Mouse (Mus musculus) CH12.LX (cell line): Measurements from ENCODE around the gene Tnfrsf19.

ENCODE experiments used
- BHLHE40 ChIP-seq: IDR thresholded peaks from 2 replicates; pipeline ENCODE4 v1.6.1; 2011; ENCODE audit warnings: mild to moderate bottlenecking, low read depth, low read length, improper control_type of control experiment
- CTCF ChIP-seq, 2 experiments: IDR thresholded peaks in 1 of 2; conservative IDR thresholded peaks in 1 of 2; 2 replicates each; pipeline ENCODE4 v1.5.1; 2011 to 2012; ENCODE audit warnings: low read depth in 2 of 2, low read length in 2 of 2, improper control_type of control experiment in 1 of 2, inconsistent platforms in 1 of 2, mild to moderate bottlenecking in 1 of 2, moderate library complexity in 1 of 2
- EP300 ChIP-seq: IDR thresholded peaks from 2 replicates; pipeline ENCODE4 v1.6.1; 2011; ENCODE audit warnings: low read length, improper control_type of control experiment
- MAFK ChIP-seq: IDR thresholded peaks from 2 replicates; pipeline ENCODE4 v1.6.1; 2011; ENCODE audit warnings: low read length, improper control_type of control experiment; ENCODE audit not compliant: insufficient replicate concordance
- MEF2A ChIP-seq: IDR thresholded peaks from 2 replicates; pipeline ENCODE4 v1.6.1; 2014; ENCODE audit warnings: low read depth, mild to moderate bottlenecking, inconsistent platforms, low read length, improper control_type of control experiment, borderline replicate concordance
- NRF1 ChIP-seq: IDR thresholded peaks from 2 replicates; pipeline ENCODE4 v1.6.1; 2014; ENCODE audit warnings: low read depth, mild to moderate bottlenecking, inconsistent platforms, low read length, improper control_type of control experiment, moderate library complexity
- POLR2A ChIP-seq: IDR thresholded peaks from 2 replicates; pipeline ENCODE4 v1.6.1; 2011; ENCODE audit warnings: low read depth, mild to moderate bottlenecking, improper control_type of control experiment, low read length
- POLR2AphosphoS2 ChIP-seq: IDR thresholded peaks from 2 replicates; pipeline ENCODE4 v1.6.1; 2011; ENCODE audit warnings: low read depth, low read length, improper control_type of control experiment
- TBP ChIP-seq: conservative IDR thresholded peaks from 2 replicates; pipeline ENCODE4 v1.6.1; 2011; ENCODE audit warnings: low read depth, low read length, improper control_type of control experiment
- TCF12 ChIP-seq: IDR thresholded peaks from 2 replicates; pipeline ENCODE4 v1.6.1; 2014; ENCODE audit warnings: low read depth, mild to moderate bottlenecking, inconsistent platforms, low read length, improper control_type of control experiment
- USF1 ChIP-seq: IDR thresholded peaks from 2 replicates; pipeline ENCODE4 v1.6.1; 2014; ENCODE audit warnings: low read depth, mild to moderate bottlenecking, inconsistent platforms, low read length, improper control_type of control experiment
- USF2 ChIP-seq: conservative IDR thresholded peaks from 2 replicates; pipeline ENCODE4 v1.6.1; 2011; ENCODE audit warnings: low read depth, low read length, improper control_type of control experiment
- ZKSCAN1 ChIP-seq: IDR thresholded peaks from 2 replicates; pipeline ENCODE4 v1.6.1; 2012; ENCODE audit warnings: low read depth, inconsistent platforms, low read length, improper control_type of control experiment, borderline replicate concordance
- ZMIZ1 ChIP-seq: IDR thresholded peaks from 2 replicates; pipeline ENCODE4 v1.6.1; 2012; ENCODE audit warnings: low read depth, mild to moderate bottlenecking, inconsistent platforms, low read length, improper control_type of control experiment

DNA sequence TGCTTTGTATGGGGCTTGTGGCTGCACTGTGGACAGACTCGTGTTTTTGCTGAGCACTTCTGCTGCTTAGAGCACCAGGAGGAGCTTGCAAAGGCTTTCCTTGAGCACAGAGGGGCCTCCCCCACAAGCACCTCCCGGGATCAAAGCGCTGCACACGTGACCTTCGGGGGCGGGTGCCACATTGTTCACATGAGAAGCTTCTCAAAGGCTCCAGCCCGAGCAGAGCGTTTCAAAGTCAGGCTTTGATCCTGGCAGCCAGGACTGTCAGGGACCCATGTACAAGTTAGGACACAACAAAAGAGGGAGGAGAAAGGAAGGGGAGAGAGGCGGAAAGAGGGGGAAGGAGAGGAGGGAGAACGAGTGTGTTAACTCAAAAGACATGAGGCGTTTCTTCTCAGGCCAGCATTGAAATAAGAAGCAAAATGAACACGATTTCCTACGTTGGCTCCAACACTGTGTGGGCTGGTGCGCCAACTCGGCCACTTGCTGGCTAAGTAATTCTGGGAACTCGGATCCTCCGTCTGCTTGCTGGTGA, 33.8 kb downstream of the Tnfrsf19 start:
- peak; percentile 86 for TF ChIP-seq BHLHE40
- peak; percentile 88 for TF ChIP-seq USF1
- no peak for TF ChIP-seq CTCF (conservative IDR thresholded peaks at IDR 0.05 in 1 of 2, IDR thresholded peaks at IDR 0.05 in 1 of 2; ENCODE audit: low read depth in 2 of 2, low read length in 2 of 2)
- no peak for TF ChIP-seq POLR2A
- no peak for TF ChIP-seq TBP
- TF ChIP-seq USF2 = peak; percentile 79
- no peak for TF ChIP-seq EP300
- no peak for TF ChIP-seq POLR2AphosphoS2
- TF ChIP-seq MEF2A = no peak
- no peak for TF ChIP-seq TCF12
- TF ChIP-seq ZKSCAN1 = no peak
- TF ChIP-seq MAFK = no peak
- no peak for TF ChIP-seq ZMIZ1
- TF ChIP-seq NRF1 = no peak
